Mouse (Mus musculus): ENCODE data around the gene Qrich2.

DNA sequence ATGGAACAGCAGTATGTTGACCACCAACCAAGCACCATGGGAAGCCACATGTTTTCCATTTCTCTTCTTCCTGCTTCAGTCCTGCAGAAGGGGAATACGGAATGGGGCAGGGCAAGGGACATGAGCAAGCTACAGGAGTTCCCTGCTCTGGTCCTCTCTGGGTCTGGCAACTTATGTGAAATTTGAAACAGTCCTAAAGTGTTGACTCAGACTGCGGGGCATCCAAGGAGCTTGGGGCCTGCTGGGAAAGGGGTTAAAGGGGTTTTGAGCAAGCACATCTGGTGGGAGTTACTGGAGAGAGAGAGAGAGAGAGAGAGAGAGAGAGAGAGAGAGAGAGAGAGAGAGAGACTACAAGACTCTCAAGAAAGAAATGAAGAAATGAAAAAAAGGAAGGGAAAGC lies 42.6 kb upstream of the Qrich2 start:
- TF ChIP-seq GATA1 (IDR thresholded peaks at IDR 0.05; ENCODE audit: borderline replicate concordance, low read length) = no peak
- TF ChIP-seq FLI1 (IDR thresholded peaks at IDR 0.05; ENCODE audit: low read length) = no peak
